Mouse (Mus musculus) midbrain, embryonic 11.5 days (tissue): ENCODE measurements around the gene Eps15. TPM values are rescaled to one million over a fixed set of nuclear protein-coding genes. Genes with fewer than 3 reads are reported as not detected.
A peak's percentile ranks its signal among the peaks of the same experiment; 100 is the strongest.

ENCODE experiments used
- ATAC-seq: fragments of 200-750 bp; cut with Nextera tagmentation; 2 replicates; pipeline ENCODE4 v1.8.0; 2017; ENCODE audit warnings: moderate TSS enrichment, moderate library complexity; ENCODE audit not compliant: low FRiP score
- DNase-seq: peaks from one replicate; pipeline ENCODE4 v3.0.0; 2015; ENCODE audit warnings: low spot score; ENCODE audit errors: missing footprints
- H3K27ac ChIP-seq: fragments of 300-500 bp; sonication (generic); 2 replicates; pipeline ENCODE4 v1.5.1; 2014; ENCODE audit warnings: low read depth, low read length
- H3K27me3 ChIP-seq: fragments of 300-500 bp; sonication (generic); 2 replicates; pipeline ENCODE4 v1.6.1; 2014; ENCODE audit warnings: mild to moderate bottlenecking, low read length, moderate library complexity, mixed read lengths; ENCODE audit not compliant: control insufficient read depth, insufficient read depth
- H3K36me3 ChIP-seq: fragments of 300-500 bp; sonication (generic); 2 replicates; pipeline ENCODE4 v1.6.1; 2014; ENCODE audit warnings: mild to moderate bottlenecking, low read length, moderate library complexity, mixed read lengths; ENCODE audit not compliant: control insufficient read depth, insufficient read depth
- H3K4me1 ChIP-seq: fragments of 300-500 bp; sonication (generic); 2 replicates; pipeline ENCODE4 v1.6.1; 2014; ENCODE audit warnings: low read length; ENCODE audit not compliant: control insufficient read depth, insufficient read depth
- H3K4me2 ChIP-seq: fragments of 300-500 bp; sonication (generic); 2 replicates; pipeline ENCODE4 v1.6.1; 2014; ENCODE audit warnings: mild to moderate bottlenecking, moderate library complexity
- H3K4me3 ChIP-seq: fragments of 300-500 bp; sonication (generic); 2 replicates; pipeline ENCODE4 v1.5.1; 2014; ENCODE audit warnings: low read depth, low read length
- H3K9ac ChIP-seq: fragments of 300-500 bp; sonication (generic); 2 replicates; pipeline ENCODE4 v1.6.1; 2014; ENCODE audit warnings: low read length
- H3K9me3 ChIP-seq: fragments of 300-500 bp; sonication (generic); 2 replicates; pipeline ENCODE4 v1.6.1; 2016; ENCODE audit warnings: low read length; ENCODE audit not compliant: control insufficient read depth
- WGBS: fragments of 180-500 bp; shearing (Covaris S2); extraction: QIAGEN DNeasy Blood & Tissue Kit; methylation state at CpG from one replicate; pipeline ENCODE4 v1.1.7; 2014; 5-methylcytosine and 5-hydroxymethylcytosine counted together
- polyA plus RNA-seq: library from polyadenylated mRNA; unstranded; fragments of >200 nt; fragmentation: Nextera tagmentation; extraction: Ambion mirVana; gene quantifications from 2 replicates; pipeline ENCODE4 v1.2.1, GENCODE M21; 2014

The Eps15 gene
- polyA plus RNA-seq, 1 experiment from 2014 or later: 51.9 TPM

DNA sequence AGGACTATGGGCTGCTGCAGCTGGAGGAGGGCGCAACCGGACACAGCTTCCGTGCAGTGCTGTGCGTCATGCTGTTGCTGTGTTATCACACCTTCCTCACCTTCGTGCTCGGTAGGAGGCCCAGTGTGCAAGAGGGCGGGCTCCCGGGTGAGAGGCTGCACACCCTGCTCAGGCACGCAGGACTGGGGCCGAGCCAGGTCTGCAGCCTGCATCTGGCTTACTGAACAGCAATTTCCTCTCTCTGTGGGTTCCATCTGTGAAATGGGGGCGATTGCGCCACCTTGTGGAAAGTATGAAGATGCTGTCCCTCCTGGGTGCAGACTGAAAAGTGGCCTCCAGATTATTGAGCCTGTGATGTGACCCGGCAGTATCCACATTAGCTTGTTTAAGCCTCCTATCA, 150.8 kb downstream of the Eps15 start:
- no peak overlapping the region for H3K9ac ChIP-seq
- 57% methylated on average over 13 of the region's 13 CpGs for WGBS
- DNase-seq: peak; percentile 91

DNA sequence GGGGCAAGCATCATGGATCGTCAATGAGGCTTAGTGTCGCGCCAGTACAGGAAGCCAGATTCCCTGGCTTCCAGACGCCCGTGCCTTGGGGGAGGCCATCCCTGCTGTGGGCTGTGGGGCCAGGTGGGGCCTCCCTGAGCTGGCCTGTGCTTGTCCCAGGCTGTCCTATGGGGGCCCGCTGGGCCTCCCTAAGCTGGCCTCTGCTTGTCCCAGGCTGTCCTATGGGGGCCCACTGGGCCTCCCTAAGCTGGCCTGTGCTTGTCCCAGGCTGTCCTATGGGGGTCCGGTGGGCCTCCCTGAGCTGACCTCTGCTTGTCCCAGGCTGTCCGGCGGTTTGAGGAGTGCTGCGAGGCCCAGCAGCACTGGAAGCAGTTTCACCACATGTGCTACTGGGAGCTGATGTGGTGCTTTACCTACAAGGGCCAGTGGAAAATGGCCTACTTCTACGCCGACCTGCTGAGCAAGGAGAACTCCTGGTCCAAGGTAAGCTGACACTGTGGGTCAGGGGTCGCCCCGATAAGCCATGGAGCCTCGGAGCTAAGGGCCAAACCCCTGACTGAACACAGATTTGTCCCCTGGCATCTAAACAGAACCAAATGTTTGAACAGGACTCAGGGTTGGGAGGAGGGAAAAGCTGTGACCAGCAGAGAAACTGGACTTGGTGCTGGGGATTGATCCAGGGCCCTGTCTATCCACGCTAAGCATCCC, 152.8 kb downstream of the Eps15 start:
- ATAC-seq (peak; percentile 54), DNase-seq (no peak)
- H3K27ac ChIP-seq: no peak overlapping the region
- no peak overlapping the region for H3K4me3 ChIP-seq
- no peaks in the 10 kb centered on the region for H3K36me3 ChIP-seq
- no peaks in the 10 kb centered on the region for H3K27me3 ChIP-seq
- WGBS: 69% methylated on average over 16 of the region's 16 CpGs
- H3K4me2 ChIP-seq: no peak overlapping the region
- H3K9ac ChIP-seq: no peak overlapping the region
- H3K9me3 ChIP-seq: no peaks in the 10 kb centered on the region
- H3K4me1 ChIP-seq: peaks cover 9% of the 10 kb centered on the region

More for the DNA sequence above, 150.8 kb downstream of the Eps15 start:
- no peaks in the 10 kb centered on the region for H3K9me3 ChIP-seq
- H3K4me2 ChIP-seq: no peak overlapping the region
- H3K27ac ChIP-seq: no peak overlapping the region
- no peaks in the 10 kb centered on the region for H3K36me3 ChIP-seq
- H3K27me3 ChIP-seq: no peaks in the 10 kb centered on the region
- peaks cover 9% of the 10 kb centered on the region for H3K4me1 ChIP-seq
- peak; percentile 57 for ATAC-seq
- no peak overlapping the region for H3K4me3 ChIP-seq

DNA sequence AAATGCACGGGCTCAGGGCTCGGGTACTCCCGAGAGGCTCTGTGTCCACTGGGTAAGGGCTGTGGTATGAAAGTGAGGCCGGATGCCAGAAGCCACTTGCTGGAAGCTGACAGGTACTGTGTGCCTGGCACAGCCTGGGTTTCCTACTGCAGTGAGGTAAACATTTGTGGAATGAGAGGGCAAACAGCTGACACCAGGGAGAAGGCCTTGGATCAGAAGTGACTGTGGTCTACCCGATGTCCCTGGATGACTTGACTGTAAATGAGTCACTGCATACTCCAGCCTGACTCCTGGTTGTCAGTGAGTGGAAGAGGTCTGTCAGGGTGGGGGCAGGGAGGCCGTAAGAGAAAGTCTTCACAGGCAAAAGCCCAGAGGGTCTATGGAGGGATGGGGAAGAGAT, 153.6 kb downstream of the Eps15 start:
- H3K36me3 ChIP-seq: no peaks in the 10 kb centered on the region
- H3K27me3 ChIP-seq: no peaks in the 10 kb centered on the region
- H3K9me3 ChIP-seq: no peaks in the 10 kb centered on the region
- ATAC-seq: no peak
- H3K4me1 ChIP-seq: peaks cover 9% of the 10 kb centered on the region
- DNase-seq: no peak
- WGBS: 79% methylated on average over 6 of the region's 6 CpGs
- H3K4me2 ChIP-seq: no peak overlapping the region
- no peak overlapping the region for H3K4me3 ChIP-seq
- no peak overlapping the region for H3K9ac ChIP-seq
- H3K27ac ChIP-seq: no peak overlapping the region

DNA sequence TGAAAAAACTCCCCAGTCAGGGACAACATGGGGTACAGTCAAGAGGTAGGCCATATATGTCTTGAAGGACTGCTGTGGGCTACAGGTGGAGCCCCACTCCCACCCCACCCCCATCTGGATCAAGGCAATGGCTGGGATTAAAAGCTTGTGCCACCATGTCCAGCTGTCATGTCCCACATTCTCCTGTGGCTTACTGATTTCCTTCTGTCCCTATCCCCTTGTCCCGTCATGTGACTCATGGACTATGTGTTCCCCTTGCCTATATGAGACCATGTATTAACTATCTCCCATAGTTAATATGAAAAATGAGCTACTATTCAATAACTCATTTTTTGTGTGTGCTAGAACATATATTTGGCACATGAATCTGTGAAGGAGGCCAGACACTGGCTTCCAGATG, 154.2 kb downstream of the Eps15 start:
- ATAC-seq (no peak), DNase-seq (no peak)

More for the DNA sequence above, 154.2 kb downstream of the Eps15 start:
- Histone ChIP-seq H3K36me3 (no peaks in the 10 kb centered on the region), H3K27me3 (no peaks in the 10 kb centered on the region), H3K9me3 (no peaks in the 10 kb centered on the region), H3K27ac (no peak overlapping the region), H3K4me2 (no peak overlapping the region), H3K9ac (no peak overlapping the region), H3K4me3 (no peak overlapping the region), H3K4me1 (peaks cover 9% of the 10 kb centered on the region)
- 95% methylated on average over 1 of the region's 1 CpGs for WGBS

Other genes with a start within 250 kb of the Eps15 start
- 75.8 and 78.8 TPM in 2 replicates for gene Osbpl9, start 78.0 kb upstream of the Eps15 start, polyA plus RNA-seq
- gene Calr4, start 45.8 kb upstream of the Eps15 start, polyA plus RNA-seq: 0.11 and 0.19 TPM in 2 replicates
- gene Ttc39a, start 126.4 kb downstream of the Eps15 start, polyA plus RNA-seq: 2.2 TPM in 2 replicates
- 54.9 and 61.2 TPM in 2 replicates for gene Rnf11, start 204.5 kb downstream of the Eps15 start, polyA plus RNA-seq